ENCODE assay signal across 21 mouse cellular contexts in the genomic region with DNA sequence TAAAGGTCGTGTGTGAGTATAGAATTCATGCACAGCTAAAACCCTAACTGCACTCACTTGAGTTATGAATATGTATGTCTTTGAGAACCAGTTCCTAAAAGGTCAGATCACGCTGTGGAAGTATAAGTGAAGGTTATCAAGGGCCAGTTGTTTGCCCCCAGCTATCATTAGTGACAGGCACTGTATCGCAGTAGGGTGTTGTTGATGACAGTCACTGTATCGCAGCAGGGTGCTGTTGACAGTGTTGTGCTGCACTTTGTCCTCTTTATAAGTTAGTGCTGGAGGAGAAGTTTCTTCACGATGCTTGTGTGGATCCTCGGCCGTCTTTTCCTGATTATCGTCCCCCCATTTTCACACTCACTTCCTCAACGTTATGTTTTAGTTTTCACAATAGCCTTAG.
DNase-seq lines count a peak whose midpoint lies in the region; ATAC-seq and TF ChIP-seq lines count a peak whose summit lies in the region.
"Had no signal": no experiment of that assay in that cellular context is flagged by ENCODE, and none has a peak within 500 bp of the region (broad histone marks: within the 10 kb centered on the region; RNA-seq: fewer than 3 reads in every experiment).

No protein-coding gene starts in this region.

- peaks cover 12% of the 10 kb centered on the region for H3K4me1 ChIP-seq in heart, adult 2 months (ENCODE audit: control insufficient read depth, insufficient read depth, low read length)
- peaks cover 20 to 34% of the 10 kb centered on the region in 2 experiments for H3K4me1 ChIP-seq in heart, embryonic 14.5 days (ENCODE audit: control insufficient read depth in 2 of 2, insufficient read depth in 2 of 2, low read length in 2 of 2)
- no peaks in the 10 kb centered on the region for H3K4me1 ChIP-seq in liver, embryonic 11.5 days (replicated peaks; ENCODE audit: control insufficient read depth, insufficient read depth, low read length)
- H3K4me1 ChIP-seq in liver, postnatal 0 days (ENCODE audit: insufficient read depth): no peaks in the 10 kb centered on the region
- H3K4me1 ChIP-seq in cerebellum, adult 2 months (ENCODE audit: control insufficient read depth, insufficient read depth, low read length): no peaks in the 10 kb centered on the region
- H3K4me1 ChIP-seq: forebrain, embryonic 15.5 days had no signal

- intact Hi-C loops in heart, adult 2 months (cut with DNase I): loop anchor here (5.0 kb wide), 1 partner anchor 246 kb away; no protein-coding TSS in a partner anchor
- intact Hi-C loops in heart, postnatal 14 days (cut with DNase I): loop anchor here (5.0 kb wide), 2 partner anchors 41 to 761 kb away; no protein-coding TSS in a partner anchor

- TF ChIP-seq CTCF in heart, adult 2 months (IDR thresholded peaks at IDR 0.05): no peak
- no peak for TF ChIP-seq CTCF in liver, postnatal 0 days (IDR thresholded peaks at IDR 0.05; ENCODE audit: low read depth)
- TF ChIP-seq CTCF in cerebellum, adult 2 months (IDR thresholded peaks at IDR 0.05; ENCODE audit: borderline replicate concordance, insufficient read depth, low read depth, low read length): no peak

- peak overlapping the region; percentile 87 for H3K27ac ChIP-seq in heart, adult 2 months
- H3K27ac ChIP-seq in heart, embryonic 14.5 days (replicated peaks in 1 of 2; ENCODE audit: control insufficient read depth in 1 of 2, insufficient read depth in 1 of 2, low read depth in 2 of 2, low read length in 2 of 2): peak overlapping the region; percentile 54 to 94; a peak in 3 of 4 replicates
- H3K27ac ChIP-seq in liver, embryonic 11.5 days (ENCODE audit: low read depth, low read length): no peak overlapping the region
- no peak overlapping the region for H3K27ac ChIP-seq in liver, postnatal 0 days (ENCODE audit: low read depth)
- H3K27ac ChIP-seq in cerebellum, adult 2 months (ENCODE audit: insufficient read depth, low read length): no peak overlapping the region
- H3K27ac ChIP-seq: embryonic facial prominence, embryonic 12.5 days; forebrain, embryonic 15.5 days; hindbrain, embryonic 13.5 days; hindbrain, postnatal 0 days had no signal

- no peaks in the 10 kb centered on the region for H3K27me3 ChIP-seq in heart, adult 2 months (ENCODE audit: control insufficient read depth, insufficient read depth, low read length)
- no peaks in the 10 kb centered on the region for H3K27me3 ChIP-seq in heart, embryonic 14.5 days (ENCODE audit: control insufficient read depth, insufficient read depth, low read length)
- H3K27me3 ChIP-seq in liver, embryonic 11.5 days (replicated peaks; ENCODE audit: control insufficient read depth, insufficient read depth, low read length): no peaks in the 10 kb centered on the region
- H3K27me3 ChIP-seq in liver, postnatal 0 days (ENCODE audit: insufficient read depth, low read length): no peaks in the 10 kb centered on the region
- no peaks in the 10 kb centered on the region for H3K27me3 ChIP-seq in cerebellum, adult 2 months (ENCODE audit: control insufficient read depth, insufficient read depth, low read length)
- H3K27me3 ChIP-seq: embryonic facial prominence, embryonic 12.5 days; forebrain, embryonic 15.5 days; hindbrain, embryonic 13.5 days had no signal

- WGBS in heart, adult 2 months: 71% methylated on average over 9 of the region's 9 CpGs
- 33% methylated on average over 9 of the region's 9 CpGs for WGBS in heart, embryonic 14.5 days
- 82% methylated on average over 9 of the region's 9 CpGs for WGBS in liver, embryonic 11.5 days
- WGBS in liver, postnatal 0 days (ENCODE audit: insufficient replicate concordance): 70% methylated on average over 9 of the region's 9 CpGs
- 92% methylated on average over 9 of the region's 9 CpGs for WGBS in cerebellum, adult 2 months

- H3K9ac ChIP-seq in heart, adult 2 months (ENCODE audit: low read depth, low read length): no peak overlapping the region; the same call in 1 of the 2 replicates
- H3K9ac ChIP-seq in heart, embryonic 14.5 days (ENCODE audit: low read length): 0 out of 2 replicates have a peak overlapping the region, but pooled peaks have one; percentile 22
- no peak overlapping the region for H3K9ac ChIP-seq in liver, embryonic 11.5 days (ENCODE audit: low read depth, low read length)
- no peak overlapping the region for H3K9ac ChIP-seq in liver, postnatal 0 days (replicated peaks)
- H3K9ac ChIP-seq: embryonic facial prominence, embryonic 12.5 days; forebrain, embryonic 15.5 days; hindbrain, embryonic 13.5 days had no signal

- no peak for TF ChIP-seq POLR2A in heart, adult 2 months (IDR thresholded peaks at IDR 0.05; ENCODE audit: insufficient read depth, low read depth, low read length)
- TF ChIP-seq POLR2A in cerebellum, adult 2 months (IDR thresholded peaks at IDR 0.05; ENCODE audit: borderline replicate concordance, insufficient read depth, low read length): no peak

- H3K36me3 ChIP-seq in heart, adult 2 months (ENCODE audit: control insufficient read depth, insufficient read depth, low read length): peaks cover 6% of the 10 kb centered on the region
- H3K36me3 ChIP-seq in heart, embryonic 14.5 days (ENCODE audit: control insufficient read depth, insufficient read depth, low read length): 0 out of 2 replicates have a peak, but pooled peaks cover 11% of the 10 kb centered on the region
- no peaks in the 10 kb centered on the region; the same call in 1 of the 2 replicates for H3K36me3 ChIP-seq in liver, embryonic 11.5 days (ENCODE audit: control insufficient read depth, insufficient read depth, low read length)
- H3K36me3 ChIP-seq in liver, postnatal 0 days (replicated peaks; ENCODE audit: insufficient read depth, low read length): peaks cover 7% of the 10 kb centered on the region; the same call in 1 of the 2 replicates

- no peaks in the 10 kb centered on the region for H3K79me2 ChIP-seq in heart, adult 2 months (replicated peaks; ENCODE audit: control insufficient read depth, insufficient read depth, low read length)

- no peak for TF ChIP-seq EP300 in heart, adult 2 months (IDR thresholded peaks at IDR 0.05; ENCODE audit: insufficient read depth, low read depth, low read length)
- TF ChIP-seq EP300 in liver, postnatal 0 days (IDR thresholded peaks at IDR 0.05; ENCODE audit: low read depth): no peak

- no peak for DNase-seq in heart, adult 2 months
- no peak for DNase-seq in heart, adult 8-10 months (ENCODE audit: low spot score)
- DNase-seq in heart, postnatal 14 days: no peak
- DNase-seq in liver, embryonic 11.5 days (ENCODE audit: low spot score): no peak
- no peak for DNase-seq in liver
- no peak for DNase-seq in liver, postnatal 0 days
- no peak for DNase-seq in cerebellum, adult 2 months
- DNase-seq: adrenal gland, adult 8-10 months; adrenal gland, postnatal 36 days; B cell, adult 2 months; cerebellum, adult 8-10 months; cerebellum, postnatal 14 days; gastrocnemius, postnatal 36 days; kidney, adult 11 months had no signal

- no peaks in the 10 kb centered on the region for H3K9me3 ChIP-seq in heart, embryonic 14.5 days (ENCODE audit: control insufficient read depth, low read length)
- no peaks in the 10 kb centered on the region for H3K9me3 ChIP-seq in liver, embryonic 11.5 days (ENCODE audit: control insufficient read depth, low read length)
- H3K9me3 ChIP-seq in liver, postnatal 0 days (ENCODE audit: low read length): no peaks in the 10 kb centered on the region
- H3K9me3 ChIP-seq: embryonic facial prominence, embryonic 12.5 days; forebrain, embryonic 15.5 days; G1E; hindbrain, embryonic 13.5 days had no signal

- no peak overlapping the region for H3K4me3 ChIP-seq in heart, adult 2 months
- no peak overlapping the region for H3K4me3 ChIP-seq in heart, embryonic 14.5 days (ENCODE audit: control insufficient read depth in 1 of 2, insufficient read depth in 1 of 2, low read depth in 1 of 2, low read length in 2 of 2)
- H3K4me3 ChIP-seq in liver, embryonic 11.5 days (ENCODE audit: low read depth, low read length): no peak overlapping the region
- H3K4me3 ChIP-seq in liver, postnatal 0 days (ENCODE audit: low read depth, low read length): no peak overlapping the region
- no peak overlapping the region for H3K4me3 ChIP-seq in cerebellum, adult 2 months (replicated peaks; ENCODE audit: insufficient read depth, low read depth, low read length)
- H3K4me3 ChIP-seq: embryonic facial prominence, embryonic 12.5 days; forebrain, embryonic 15.5 days; hindbrain, embryonic 13.5 days had no signal

- ATAC-seq in heart, embryonic 14.5 days (ENCODE audit: insufficient number of reproducible peaks, insufficient read depth, low FRiP score, low read depth): no peak
- ATAC-seq in liver, embryonic 11.5 days (replicated peaks; ENCODE audit: low FRiP score): 0 out of 2 replicates have a peak, but pooled peaks have one; percentile 39
- peak; percentile 56 for ATAC-seq in liver, postnatal 0 days
- ATAC-seq: CD4-positive, CD25-positive, alpha-beta regulatory T cell, adult 4 months; forebrain, embryonic 15.5 days; hindbrain, postnatal 0 days had no signal

- H3K4me2 ChIP-seq in heart, embryonic 14.5 days (ENCODE audit: low read length): no peak overlapping the region; the same call in 1 of the 2 replicates
- H3K4me2 ChIP-seq in liver, embryonic 11.5 days: no peak overlapping the region
- H3K4me2 ChIP-seq in liver, postnatal 0 days (ENCODE audit: low read depth, low read length): no peak overlapping the region
- H3K4me2 ChIP-seq: embryonic facial prominence, embryonic 12.5 days; forebrain, embryonic 15.5 days; hindbrain, embryonic 13.5 days had no signal

Comparison
In these comparisons a context has a peak if more than half of its experiments do, and no peak if none do; other contexts are left out.
1. H3K27ac ChIP-seq: peak in heart, adult 2 months (single experiment) and heart, embryonic 14.5 days (2 of 2); none in liver, embryonic 11.5 days (single experiment), liver, postnatal 0 days (single experiment) and cerebellum, adult 2 months (single experiment).